Mouse (Mus musculus): ENCODE data around the gene Cul9.

Cul9 gene

GRCm38 (mm10) chr17:46486995-46487394 is 59.2 kb downstream of the Cul9 start:
- Histone ChIP-seq H3K36me3 (ENCODE audit: insufficient read depth, low read length) (no peaks in the 10 kb centered on the region), H3K9me3 (ENCODE audit: low read length) (no peaks in the 10 kb centered on the region), H3K27me3 (ENCODE audit: insufficient read depth, low read length) (peaks cover 72% of the 10 kb centered on the region), H3K4me3 (replicated peaks; ENCODE audit: low read length) (peak overlapping the region; percentile 69), H3K4me1 (replicated peaks; ENCODE audit: low read depth, low read length) (peaks cover 26% of the 10 kb centered on the region)
- TF ChIP-seq CTCF (conservative IDR thresholded peaks at IDR 0.05; ENCODE audit: low read length) (no peak), NANOG (IDR thresholded peaks at IDR 0.05; ENCODE audit: borderline replicate concordance, low read length) (no peak), POU5F1 (IDR thresholded peaks at IDR 0.05; ENCODE audit: borderline replicate concordance, low read length) (no peak)

GRCm38 (mm10) chr17:46484461-46484875 is 61.7 kb downstream of the Cul9 start:
- no peak for TF ChIP-seq NANOG (IDR thresholded peaks at IDR 0.05; ENCODE audit: borderline replicate concordance, low read length)
- no peak for TF ChIP-seq CTCF (conservative IDR thresholded peaks at IDR 0.05; ENCODE audit: low read length)
- no peak for TF ChIP-seq POU5F1 (IDR thresholded peaks at IDR 0.05; ENCODE audit: borderline replicate concordance, low read length)
- H3K36me3 ChIP-seq (ENCODE audit: insufficient read depth, low read length): no peaks in the 10 kb centered on the region
- peak overlapping the region; percentile 74; the same call in 1 of the 2 replicates for H3K4me3 ChIP-seq (replicated peaks; ENCODE audit: low read length)
- H3K27me3 ChIP-seq (ENCODE audit: insufficient read depth, low read length): peaks cover 77% of the 10 kb centered on the region
- peaks cover 36% of the 10 kb centered on the region for H3K4me1 ChIP-seq (replicated peaks; ENCODE audit: low read depth, low read length)
- no peaks in the 10 kb centered on the region for H3K9me3 ChIP-seq (ENCODE audit: low read length)

DNA sequence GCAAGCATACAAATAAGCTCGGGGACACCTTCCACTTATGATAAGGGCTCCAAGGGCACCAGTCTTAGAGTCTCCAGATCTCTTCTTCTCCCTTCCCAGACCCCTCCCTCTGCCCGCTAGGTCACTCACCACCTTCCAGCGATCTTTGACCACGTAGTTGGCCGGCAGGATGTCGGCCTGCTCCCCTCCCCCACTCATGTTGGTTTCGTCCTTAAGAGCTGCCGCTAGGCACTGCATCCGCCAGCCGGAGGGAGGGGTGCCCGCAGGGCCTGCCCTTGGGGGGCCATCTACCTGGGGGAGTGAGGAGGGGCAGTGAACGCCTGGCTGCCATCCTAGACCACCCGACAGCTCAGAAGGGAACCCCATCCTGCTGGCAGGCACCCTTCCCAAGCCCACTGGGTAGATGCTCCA is 62.2 kb downstream of the Cul9 start:
- Histone ChIP-seq H3K27me3 (ENCODE audit: insufficient read depth, low read length) (peaks cover 77% of the 10 kb centered on the region), H3K4me3 (replicated peaks; ENCODE audit: low read length) (peak overlapping the region; percentile 74), H3K36me3 (ENCODE audit: insufficient read depth, low read length) (no peaks in the 10 kb centered on the region), H3K4me1 (replicated peaks; ENCODE audit: low read depth, low read length) (peaks cover 36% of the 10 kb centered on the region), H3K9me3 (ENCODE audit: low read length) (no peaks in the 10 kb centered on the region)
- TF ChIP-seq CTCF (conservative IDR thresholded peaks at IDR 0.05; ENCODE audit: low read length): no peak
- TF ChIP-seq POU5F1 (IDR thresholded peaks at IDR 0.05; ENCODE audit: borderline replicate concordance, low read length): no peak
- no peak for TF ChIP-seq NANOG (IDR thresholded peaks at IDR 0.05; ENCODE audit: borderline replicate concordance, low read length)

DNA sequence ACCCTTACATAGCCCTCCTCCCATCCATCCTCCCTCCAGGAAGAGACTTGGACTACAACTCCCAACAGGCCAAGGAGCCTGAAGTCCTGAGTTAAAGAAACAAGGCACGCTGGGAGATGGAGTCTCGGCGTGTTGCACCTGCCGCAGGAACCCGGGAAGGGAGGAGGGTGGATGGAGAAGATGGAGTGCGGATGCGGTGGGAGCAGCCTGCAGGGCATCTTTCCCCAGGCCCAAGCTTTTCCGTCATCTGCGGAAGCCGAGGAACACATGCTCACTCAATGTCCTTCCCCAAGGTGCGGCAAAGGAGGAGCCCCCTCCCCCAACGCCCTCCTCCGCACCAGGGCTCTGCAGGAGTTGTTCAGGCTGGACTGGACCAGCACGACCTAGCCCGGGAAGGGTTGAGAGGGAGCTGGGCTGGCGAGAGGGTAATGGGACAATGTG is 62.6 kb downstream of the Cul9 start:
- H3K27me3 ChIP-seq (ENCODE audit: insufficient read depth, low read length): peaks cover 77% of the 10 kb centered on the region
- no peaks in the 10 kb centered on the region for H3K36me3 ChIP-seq (ENCODE audit: insufficient read depth, low read length)
- H3K4me3 ChIP-seq (replicated peaks; ENCODE audit: low read length): peak overlapping the region; percentile 74
- H3K9me3 ChIP-seq (ENCODE audit: low read length): no peaks in the 10 kb centered on the region
- TF ChIP-seq NANOG (IDR thresholded peaks at IDR 0.05; ENCODE audit: borderline replicate concordance, low read length) (no peak), CTCF (conservative IDR thresholded peaks at IDR 0.05; ENCODE audit: low read length) (no peak), POU5F1 (IDR thresholded peaks at IDR 0.05; ENCODE audit: borderline replicate concordance, low read length) (no peak)
- peaks cover 36% of the 10 kb centered on the region for H3K4me1 ChIP-seq (replicated peaks; ENCODE audit: low read depth, low read length)

DNA sequence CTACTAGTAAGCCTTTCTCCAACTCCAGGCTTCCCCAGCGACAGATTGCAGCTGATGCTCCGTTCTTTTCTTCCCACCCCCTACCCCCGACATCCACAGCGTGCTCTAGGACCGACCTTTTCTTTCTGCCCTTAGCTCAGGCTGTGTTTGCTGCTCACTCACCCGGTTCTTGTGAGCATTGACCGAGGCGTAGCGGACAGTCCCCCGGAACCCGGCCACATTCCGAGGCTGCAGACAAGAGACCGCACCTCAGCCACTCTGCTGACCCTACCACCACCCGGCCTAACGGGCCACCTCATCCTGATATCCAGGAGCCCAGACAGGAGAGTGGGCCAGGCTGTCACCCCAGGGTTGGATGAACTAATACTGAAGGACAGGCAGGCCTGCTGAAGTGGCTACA is 68.9 kb downstream of the Cul9 start:
- no peaks in the 10 kb centered on the region for H3K9me3 ChIP-seq (ENCODE audit: low read length)
- TF ChIP-seq POU5F1 (IDR thresholded peaks at IDR 0.05; ENCODE audit: borderline replicate concordance, low read length) (no peak), NANOG (IDR thresholded peaks at IDR 0.05; ENCODE audit: borderline replicate concordance, low read length) (no peak), CTCF (conservative IDR thresholded peaks at IDR 0.05; ENCODE audit: low read length) (no peak)

DNA sequence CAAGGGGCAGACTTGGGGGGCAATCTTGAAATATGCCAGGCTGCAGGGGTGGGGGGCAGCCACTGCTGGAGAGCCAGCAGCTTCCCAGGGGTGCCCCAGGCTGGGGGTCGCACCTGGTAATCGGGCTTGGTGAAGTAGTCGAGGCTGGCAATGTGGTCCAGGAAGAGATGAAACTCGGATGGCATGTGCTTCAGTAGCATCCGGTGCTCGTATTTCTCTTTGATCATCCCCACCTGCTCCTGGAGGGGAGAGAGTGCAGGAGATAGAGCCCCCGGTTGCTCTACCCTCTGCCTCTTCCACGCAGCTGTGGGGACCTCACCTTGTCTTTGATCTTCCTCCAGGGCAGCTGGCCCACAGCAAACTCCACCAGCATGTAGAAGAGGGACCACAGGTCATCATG is 69.6 kb downstream of the Cul9 start:
- peaks cover 62% of the 10 kb centered on the region for H3K27me3 ChIP-seq (ENCODE audit: insufficient read depth, low read length)
- no peak overlapping the region for H3K4me3 ChIP-seq (replicated peaks; ENCODE audit: low read length)
- no peaks in the 10 kb centered on the region for H3K9me3 ChIP-seq (ENCODE audit: low read length)
- peaks cover 9% of the 10 kb centered on the region for H3K4me1 ChIP-seq (replicated peaks; ENCODE audit: low read depth, low read length)
- no peak for TF ChIP-seq POU5F1 (IDR thresholded peaks at IDR 0.05; ENCODE audit: borderline replicate concordance, low read length)
- H3K36me3 ChIP-seq (ENCODE audit: insufficient read depth, low read length): no peaks in the 10 kb centered on the region

More for the DNA sequence above, 68.9 kb downstream of the Cul9 start:
- peaks cover 9% of the 10 kb centered on the region for H3K4me1 ChIP-seq (replicated peaks; ENCODE audit: low read depth, low read length)
- H3K27me3 ChIP-seq (ENCODE audit: insufficient read depth, low read length): peaks cover 67% of the 10 kb centered on the region
- H3K36me3 ChIP-seq (ENCODE audit: insufficient read depth, low read length): no peaks in the 10 kb centered on the region
- no peak overlapping the region for H3K4me3 ChIP-seq (replicated peaks; ENCODE audit: low read length)

- no peak for TF ChIP-seq CTCF (conservative IDR thresholded peaks at IDR 0.05; ENCODE audit: low read length)
- no peak for TF ChIP-seq POU5F1 (IDR thresholded peaks at IDR 0.05; ENCODE audit: borderline replicate concordance, low read length)
- H3K4me1 ChIP-seq (replicated peaks; ENCODE audit: low read depth, low read length): peaks cover 34% of the 10 kb centered on the region
- 0 out of 2 replicates have a peak overlapping the region, but pooled peaks have one; percentile 1 for H3K4me3 ChIP-seq (replicated peaks; ENCODE audit: low read length)
- no peaks in the 10 kb centered on the region for H3K36me3 ChIP-seq (ENCODE audit: insufficient read depth, low read length)
- no peaks in the 10 kb centered on the region for H3K9me3 ChIP-seq (ENCODE audit: low read length)
- H3K27me3 ChIP-seq (ENCODE audit: insufficient read depth, low read length): peaks cover 61% of the 10 kb centered on the region
Observed at GRCm38 (mm10) chr17:46467830-46468229, 78.4 kb downstream of the Cul9 start.

GRCm38 (mm10) chr17:46462226-46462625 is 84.0 kb downstream of the Cul9 start:
- no peaks in the 10 kb centered on the region for H3K9me3 ChIP-seq (ENCODE audit: low read length)
- H3K4me1 ChIP-seq (replicated peaks; ENCODE audit: low read depth, low read length): peaks cover 52% of the 10 kb centered on the region
- peaks cover 90% of the 10 kb centered on the region for H3K27me3 ChIP-seq (ENCODE audit: insufficient read depth, low read length)
- H3K4me3 ChIP-seq (replicated peaks; ENCODE audit: low read length): no peak overlapping the region
- TF ChIP-seq CTCF (conservative IDR thresholded peaks at IDR 0.05; ENCODE audit: low read length): no peak
- no peak for TF ChIP-seq POU5F1 (IDR thresholded peaks at IDR 0.05; ENCODE audit: borderline replicate concordance, low read length)
- no peak for TF ChIP-seq NANOG (IDR thresholded peaks at IDR 0.05; ENCODE audit: borderline replicate concordance, low read length)
- H3K36me3 ChIP-seq (ENCODE audit: insufficient read depth, low read length): no peaks in the 10 kb centered on the region

DNA sequence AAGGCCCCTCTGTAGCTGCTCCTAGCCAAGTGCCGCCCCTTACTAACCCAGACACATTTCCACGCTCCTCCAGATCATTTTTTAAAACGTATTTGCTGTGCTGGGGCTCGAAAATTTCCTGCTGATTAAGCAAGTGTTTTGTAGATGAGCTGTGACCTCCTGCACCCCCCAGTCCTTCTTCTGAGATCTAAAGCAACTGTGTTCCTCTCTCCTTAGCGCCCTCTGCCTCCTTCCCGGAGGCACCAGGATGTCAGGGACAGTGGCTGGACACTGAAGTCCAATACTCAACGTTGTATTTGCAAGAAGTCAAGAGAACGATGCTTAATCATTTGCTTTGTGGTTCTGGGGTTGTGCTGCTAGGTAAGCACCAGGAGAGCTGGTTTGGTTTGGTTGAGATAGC is 84.8 kb downstream of the Cul9 start:
- no peaks in the 10 kb centered on the region for H3K9me3 ChIP-seq (ENCODE audit: low read length)
- peaks cover 49% of the 10 kb centered on the region for H3K4me1 ChIP-seq (replicated peaks; ENCODE audit: low read depth, low read length)
- no peaks in the 10 kb centered on the region for H3K36me3 ChIP-seq (ENCODE audit: insufficient read depth, low read length)
- H3K4me3 ChIP-seq (replicated peaks; ENCODE audit: low read length): peak overlapping the region; percentile 76
- TF ChIP-seq POU5F1 (IDR thresholded peaks at IDR 0.05; ENCODE audit: borderline replicate concordance, low read length) (no peak), NANOG (IDR thresholded peaks at IDR 0.05; ENCODE audit: borderline replicate concordance, low read length) (no peak), CTCF (conservative IDR thresholded peaks at IDR 0.05; ENCODE audit: low read length) (no peak)
- peaks cover 91% of the 10 kb centered on the region for H3K27me3 ChIP-seq (ENCODE audit: insufficient read depth, low read length)
